Mouse (Mus musculus): ENCODE measurements around the gene Dynll2. TPM values are rescaled to one million over a fixed set of nuclear protein-coding genes. Genes with fewer than 3 reads are reported as not detected.
"Not testable (repeated sequence)": the region's sequence is repeated elsewhere in the genome, so short reads cannot be mapped to it uniquely, and the experiment has no call there.

Dynll2 gene
- polyA plus RNA-seq, 1 experiment from 2014 or later, result 65.3 TPM

DNA sequence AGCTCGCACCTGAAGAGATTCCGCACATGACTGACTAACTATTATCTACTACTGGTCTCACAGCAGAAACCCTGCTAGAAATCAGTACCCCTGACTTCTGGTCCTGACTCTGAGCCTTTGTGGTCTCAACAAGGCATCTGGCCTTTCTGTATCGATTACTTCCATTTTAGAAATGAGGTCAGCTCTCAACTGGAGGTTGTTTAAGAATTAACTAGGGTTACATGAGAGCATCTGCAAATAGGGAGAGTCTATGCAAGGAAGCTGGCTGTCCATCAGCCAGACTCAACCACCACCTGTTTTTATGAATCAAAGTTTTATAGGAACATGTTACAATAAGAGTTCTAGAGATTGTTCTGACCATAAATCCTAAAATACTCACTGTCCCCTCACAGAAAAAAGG, 2.8 kb downstream of the Dynll2 start:
- Histone ChIP-seq H3K36me3 (replicated peaks) (peaks cover 36% of the 10 kb centered on the region), H3K9ac (0 out of 2 replicates have a peak overlapping the region, but pooled peaks have one; percentile 12), H3K4me2 (peak overlapping the region; percentile 95), H3K27ac (no peak overlapping the region), H3K27me3 (replicated peaks) (no peaks in the 10 kb centered on the region), H3K9me3 (no peaks in the 10 kb centered on the region), H3K4me3 (peak overlapping the region; percentile 71), H3K4me1 (peaks cover 48% of the 10 kb centered on the region)
- 80% methylated on average over 3 of the region's 3 CpGs for WGBS
- no peak for ATAC-seq (replicated peaks)

GRCm38 (mm10) chr11:87978905-87979304, 8.4 kb downstream of the Dynll2 start:
- Histone ChIP-seq H3K4me3 (no peak overlapping the region), H3K27ac (no peak overlapping the region), H3K4me2 (no peak overlapping the region), H3K9me3 (no peaks in the 10 kb centered on the region), H3K27me3 (replicated peaks) (no peaks in the 10 kb centered on the region), H3K9ac (no peak overlapping the region), H3K4me1 (peaks cover 26% of the 10 kb centered on the region), H3K36me3 (replicated peaks) (peaks cover 49% of the 10 kb centered on the region)
- WGBS, result 77% methylated on average over 4 of the region's 4 CpGs
- no peak for ATAC-seq (replicated peaks)

DNA sequence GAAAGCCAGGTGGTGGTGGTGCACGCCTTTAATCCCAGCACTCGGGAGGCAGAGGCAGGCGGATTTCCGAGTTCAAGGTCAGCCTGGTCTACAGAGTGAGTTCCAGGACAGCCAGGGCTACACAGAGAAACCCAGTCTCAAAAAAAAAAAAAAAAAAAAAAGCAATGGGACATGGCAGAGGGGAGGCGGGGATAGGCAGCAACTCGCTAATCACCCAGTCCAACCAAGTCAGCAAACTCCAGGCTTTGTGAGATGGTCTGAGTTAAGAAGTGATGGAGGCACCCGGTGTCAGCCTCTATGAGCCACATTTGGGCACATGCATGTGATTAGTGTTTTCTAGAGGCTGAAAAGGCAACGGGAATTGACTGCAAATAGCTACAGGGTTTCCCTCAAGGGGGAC, 10.3 kb downstream of the Dynll2 start:
- ATAC-seq (replicated peaks); H3K9ac ChIP-seq; H3K27ac ChIP-seq; H3K27me3 ChIP-seq (replicated peaks); H3K4me3 ChIP-seq; H3K9me3 ChIP-seq; H3K4me2 ChIP-seq: not testable (repeated sequence)
- peaks cover 11% of the 10 kb centered on the region for H3K4me1 ChIP-seq
- WGBS, result 83% methylated on average over 8 of the region's 8 CpGs
- peaks cover 35% of the 10 kb centered on the region for H3K36me3 ChIP-seq (replicated peaks)

GRCm38 (mm10) chr11:87974477-87975181, 12.7 kb downstream of the Dynll2 start:
- WGBS, result 16% methylated on average over 11 of the region's 11 CpGs
- ATAC-seq (replicated peaks), result peak; percentile 57
- Histone ChIP-seq H3K27me3 (replicated peaks) (0 out of 2 replicates have a peak, but pooled peaks cover 3% of the 10 kb centered on the region), H3K9ac (no peak overlapping the region), H3K4me2 (no peak overlapping the region), H3K9me3 (no peaks in the 10 kb centered on the region), H3K36me3 (replicated peaks) (peaks cover 13% of the 10 kb centered on the region; the same call in 1 of the 2 replicates), H3K4me3 (no peak overlapping the region), H3K4me1 (peaks cover 7% of the 10 kb centered on the region), H3K27ac (no peak overlapping the region)

DNA sequence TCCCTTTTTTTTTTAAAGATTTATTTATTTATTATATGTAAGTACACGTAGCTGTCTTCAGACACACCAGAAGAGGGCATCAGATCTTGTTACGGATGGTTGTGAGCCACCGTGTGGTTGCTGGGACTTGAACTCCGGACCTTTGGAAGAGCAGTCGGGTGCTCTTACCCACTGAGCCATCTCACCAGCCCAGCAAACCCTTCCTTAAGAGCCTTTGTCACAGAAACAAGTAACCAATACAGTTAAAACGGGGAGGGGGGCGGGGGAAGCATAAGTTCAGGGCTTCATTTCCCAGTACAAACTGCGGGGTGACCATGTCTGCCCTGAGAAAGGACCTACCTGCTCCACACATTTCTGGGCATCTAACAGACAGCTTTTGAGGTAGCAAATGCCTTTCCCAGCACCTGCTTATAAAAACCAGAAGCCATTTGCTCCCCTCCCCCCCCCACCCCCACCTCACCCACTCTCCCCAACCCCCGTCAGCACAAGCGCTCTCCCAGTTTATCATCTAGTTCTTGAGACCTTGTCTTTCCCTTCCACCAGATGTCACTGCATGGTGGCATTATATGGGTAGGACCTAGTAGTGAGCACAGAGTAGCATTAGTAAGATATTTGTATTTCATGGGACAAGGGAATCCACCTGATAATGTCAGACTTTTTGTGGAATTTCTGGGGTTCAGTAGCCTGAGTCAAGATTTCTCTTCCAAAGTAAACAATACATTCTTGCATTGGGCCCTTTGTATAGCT, 13.6 kb downstream of the Dynll2 start:
- H3K9me3 ChIP-seq, result no peaks in the 10 kb centered on the region
- 58% methylated on average over 10 of the region's 10 CpGs for WGBS
- H3K27me3 ChIP-seq (replicated peaks), result 0 out of 2 replicates have a peak, but pooled peaks cover 3% of the 10 kb centered on the region
- H3K27ac ChIP-seq, result no peak overlapping the region
- no peak overlapping the region for H3K4me3 ChIP-seq
- H3K4me2 ChIP-seq, result no peak overlapping the region
- peaks cover 7% of the 10 kb centered on the region; the same call in 1 of the 2 replicates for H3K36me3 ChIP-seq (replicated peaks)
- no peak for ATAC-seq (replicated peaks)
- H3K4me1 ChIP-seq, result peaks cover 7% of the 10 kb centered on the region
- H3K9ac ChIP-seq, result no peak overlapping the region

DNA sequence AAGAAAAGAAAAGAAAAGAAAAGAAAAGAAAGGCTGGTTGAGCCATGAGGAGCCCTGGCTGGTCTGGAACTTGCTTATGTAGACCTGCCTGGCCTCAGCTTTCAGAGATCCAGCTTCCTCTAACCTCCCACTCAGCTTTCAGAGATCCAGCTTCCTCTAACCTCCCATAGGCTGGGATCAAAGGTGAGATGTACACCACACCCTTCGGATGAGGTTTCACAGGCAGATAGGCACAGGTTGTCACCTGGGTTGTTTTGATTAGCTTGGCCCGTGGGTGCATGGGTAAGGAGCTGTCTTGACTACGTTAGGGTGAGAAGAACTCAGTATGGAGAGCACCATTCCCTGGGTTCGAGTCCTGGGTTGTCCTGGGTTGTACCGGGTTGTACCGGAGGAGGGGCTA, 14.5 kb downstream of the Dynll2 start:
- Histone ChIP-seq H3K4me3 (no peak overlapping the region), H3K9ac (no peak overlapping the region), H3K4me2 (no peak overlapping the region), H3K27me3 (replicated peaks) (0 out of 2 replicates have a peak, but pooled peaks cover 3% of the 10 kb centered on the region), H3K9me3 (no peaks in the 10 kb centered on the region), H3K36me3 (replicated peaks) (no peaks in the 10 kb centered on the region), H3K4me1 (peaks cover 9% of the 10 kb centered on the region), H3K27ac (no peak overlapping the region)
- WGBS, result 85% methylated on average over 6 of the region's 6 CpGs
- no peak for ATAC-seq (replicated peaks)

DNA sequence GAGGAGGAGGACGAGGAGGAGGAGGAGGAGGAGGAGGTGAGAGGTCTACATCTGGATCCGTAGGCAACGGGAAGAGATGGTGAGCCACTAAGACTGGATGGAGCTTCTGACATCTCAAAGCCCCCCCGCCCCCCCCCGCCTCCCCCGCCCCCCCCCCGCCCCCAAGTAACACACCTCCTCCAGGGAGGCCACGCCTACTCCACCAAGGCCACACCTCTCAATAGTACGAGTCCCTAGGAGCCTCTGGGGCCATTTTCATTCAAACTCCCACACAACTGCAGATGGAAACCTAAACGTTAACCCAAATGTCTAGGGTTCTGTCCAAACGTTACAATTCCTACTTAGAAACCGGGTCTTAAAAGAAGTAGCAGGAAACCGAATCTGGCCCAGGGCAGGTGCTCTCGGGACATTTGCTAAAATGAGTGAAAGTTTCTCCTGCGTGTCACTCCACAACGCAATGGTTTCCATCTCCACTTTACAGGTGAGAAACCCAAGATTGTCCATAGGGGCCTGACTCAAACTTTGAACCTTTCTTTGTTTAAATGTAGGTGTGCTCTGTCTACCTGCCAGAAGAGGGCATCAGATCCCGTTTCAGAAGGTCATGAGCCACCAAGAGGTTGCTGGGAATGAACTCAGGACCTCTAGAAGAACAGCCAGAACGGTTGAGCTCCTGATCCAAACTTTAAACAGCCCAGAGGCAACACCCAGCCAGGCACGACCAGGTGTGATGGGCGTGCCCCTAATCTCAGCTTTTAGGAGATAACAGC, 18.8 kb downstream of the Dynll2 start:
- WGBS, result 16% methylated on average over 18 of the region's 20 CpGs
- H3K9ac ChIP-seq, result no peak overlapping the region
- no peak overlapping the region for H3K4me3 ChIP-seq
- 0 out of 2 replicates have a peak, but pooled peaks cover 4% of the 10 kb centered on the region for H3K4me1 ChIP-seq
- H3K27me3 ChIP-seq (replicated peaks), result 0 out of 2 replicates have a peak, but pooled peaks cover 3% of the 10 kb centered on the region
- H3K9me3 ChIP-seq, result no peaks in the 10 kb centered on the region
- H3K27ac ChIP-seq, result no peak overlapping the region
- no peaks in the 10 kb centered on the region for H3K36me3 ChIP-seq (replicated peaks)
- no peak for ATAC-seq (replicated peaks)
- H3K4me2 ChIP-seq, result peak overlapping the region; percentile 54; the same call in 1 of the 2 replicates

DNA sequence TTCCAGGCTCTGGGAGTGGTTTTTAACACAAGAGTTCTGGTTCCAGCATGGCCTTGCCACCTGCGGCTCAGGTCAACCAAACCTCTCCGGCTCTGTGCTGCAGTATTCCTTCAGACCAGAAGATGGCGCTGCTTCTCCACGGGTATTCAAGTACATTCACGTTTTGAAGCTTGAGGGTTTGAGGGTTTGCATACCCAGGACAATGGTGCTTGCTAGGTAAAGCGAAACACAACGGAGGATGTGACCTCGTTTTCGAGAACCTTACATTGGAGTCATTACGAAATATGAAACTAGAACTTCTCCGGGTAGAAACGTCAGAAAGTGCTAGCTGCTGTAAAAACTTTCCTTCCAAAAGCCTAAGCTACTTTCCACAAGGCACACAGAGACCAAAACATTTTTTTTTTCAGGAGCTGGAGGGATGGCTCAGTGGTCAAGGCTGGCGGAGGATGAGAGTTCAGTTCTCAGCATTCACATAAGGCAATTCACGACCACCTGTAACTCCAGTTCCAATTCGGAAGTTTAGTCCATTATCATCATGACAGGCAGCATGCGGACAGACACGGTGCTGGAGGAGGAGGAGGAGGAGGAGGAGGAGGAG, 19.5 kb downstream of the Dynll2 start:
- no peaks in the 10 kb centered on the region for H3K9me3 ChIP-seq
- H3K27me3 ChIP-seq (replicated peaks), result no peaks in the 10 kb centered on the region
- H3K27ac ChIP-seq, result no peak overlapping the region
- H3K36me3 ChIP-seq (replicated peaks), result no peaks in the 10 kb centered on the region
- ATAC-seq (replicated peaks), result no peak
- 3% methylated on average over 17 of the region's 17 CpGs for WGBS
- peak overlapping the region; percentile 20 for H3K4me3 ChIP-seq
- no peak overlapping the region for H3K9ac ChIP-seq
- H3K4me1 ChIP-seq, result 0 out of 2 replicates have a peak, but pooled peaks cover 4% of the 10 kb centered on the region
- H3K4me2 ChIP-seq, result peak overlapping the region; percentile 54

DNA sequence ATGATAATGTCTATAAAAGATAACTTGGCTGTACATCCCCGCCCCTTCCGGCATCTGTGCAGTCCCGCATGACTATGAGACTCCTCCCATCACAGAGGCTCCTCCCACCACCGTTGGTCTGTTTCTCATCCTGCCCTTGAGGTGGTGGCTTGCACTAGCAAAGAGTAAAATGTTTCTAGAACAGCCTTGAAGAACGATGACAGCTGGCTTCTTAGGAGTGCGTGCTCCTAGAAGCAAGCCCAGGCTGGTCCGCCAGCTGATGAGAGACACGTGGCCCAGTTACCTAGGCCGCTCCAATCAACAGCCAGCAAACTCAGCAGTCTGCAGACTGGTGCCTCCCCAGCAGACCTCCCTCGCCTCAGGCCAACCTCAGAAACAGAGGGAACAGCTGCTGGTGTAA, 21.1 kb downstream of the Dynll2 start:
- Histone ChIP-seq H3K27ac (no peak overlapping the region), H3K9ac (no peak overlapping the region), H3K27me3 (replicated peaks) (no peaks in the 10 kb centered on the region), H3K36me3 (replicated peaks) (no peaks in the 10 kb centered on the region), H3K9me3 (no peaks in the 10 kb centered on the region), H3K4me3 (no peak overlapping the region), H3K4me2 (no peak overlapping the region), H3K4me1 (0 out of 2 replicates have a peak, but pooled peaks cover 4% of the 10 kb centered on the region)
- WGBS, result 49% methylated on average over 10 of the region's 10 CpGs
- no peak for ATAC-seq (replicated peaks)

DNA sequence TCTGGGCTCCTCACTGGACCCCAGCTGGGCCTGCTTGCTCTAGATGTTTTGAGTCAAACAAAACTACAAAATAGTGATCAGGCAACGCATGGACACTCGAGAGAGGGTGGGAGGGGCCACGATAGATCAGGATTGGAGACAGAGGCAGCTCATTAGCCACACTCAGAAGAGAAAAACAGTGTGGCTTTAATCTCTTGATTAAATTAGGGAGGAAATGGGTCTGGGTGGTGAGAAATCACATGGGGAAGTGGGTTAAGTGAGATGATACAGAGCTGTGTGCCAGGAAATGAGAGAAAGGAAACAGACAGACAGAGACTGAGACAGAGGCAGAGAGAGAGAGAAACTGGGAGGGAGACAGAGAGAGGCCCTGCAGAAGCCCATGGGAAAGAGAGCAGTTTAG, 22.0 kb downstream of the Dynll2 start:
- Histone ChIP-seq H3K27me3 (replicated peaks) (no peaks in the 10 kb centered on the region), H3K4me1 (0 out of 2 replicates have a peak, but pooled peaks cover 4% of the 10 kb centered on the region), H3K9ac (no peak overlapping the region), H3K36me3 (replicated peaks) (no peaks in the 10 kb centered on the region), H3K4me3 (no peak overlapping the region), H3K27ac (no peak overlapping the region), H3K4me2 (no peak overlapping the region), H3K9me3 (no peaks in the 10 kb centered on the region)
- no peak for ATAC-seq (replicated peaks)
- 46% methylated on average over 3 of the region's 3 CpGs for WGBS

DNA sequence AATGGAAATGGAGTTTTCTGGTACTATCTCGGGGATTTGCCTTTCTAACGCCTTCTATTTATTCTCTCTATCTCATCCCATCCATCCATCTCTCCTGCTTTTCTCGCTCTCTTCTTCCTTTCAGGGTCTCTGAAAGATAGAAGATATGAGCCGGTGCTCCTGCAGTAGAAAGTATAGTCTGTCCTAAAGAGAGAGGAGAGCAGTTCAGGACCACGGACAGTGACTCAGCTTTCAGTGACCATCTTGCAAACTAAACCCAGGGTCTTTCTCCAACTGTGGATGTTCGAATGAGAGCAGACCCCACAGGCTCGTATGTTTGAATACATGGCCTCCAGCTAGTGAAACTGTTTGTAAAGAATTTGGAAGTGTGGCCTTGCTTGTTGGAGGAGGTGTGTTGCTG, 30.3 kb downstream of the Dynll2 start:
- H3K9ac ChIP-seq, result no peak overlapping the region
- H3K4me1 ChIP-seq, result no peaks in the 10 kb centered on the region
- H3K27me3 ChIP-seq (replicated peaks), result no peaks in the 10 kb centered on the region
- no peak for ATAC-seq (replicated peaks)
- no peaks in the 10 kb centered on the region for H3K36me3 ChIP-seq (replicated peaks)
- no peaks in the 10 kb centered on the region for H3K9me3 ChIP-seq
- no peak overlapping the region for H3K27ac ChIP-seq
- H3K4me3 ChIP-seq, result no peak overlapping the region
- no peak overlapping the region for H3K4me2 ChIP-seq
- 43% methylated on average over 7 of the region's 7 CpGs for WGBS

- Histone ChIP-seq H3K4me3 (no peak overlapping the region), H3K4me2 (no peak overlapping the region), H3K9me3 (no peaks in the 10 kb centered on the region), H3K9ac (no peak overlapping the region), H3K27ac (no peak overlapping the region), H3K36me3 (replicated peaks) (no peaks in the 10 kb centered on the region), H3K4me1 (no peaks in the 10 kb centered on the region), H3K27me3 (replicated peaks) (no peaks in the 10 kb centered on the region)
- ATAC-seq (replicated peaks), result no peak
- WGBS, result 0% methylated on average over 1 of the region's 1 CpGs
Measured at GRCm38 (mm10) chr11:87955144-87955543, 32.2 kb downstream of the Dynll2 start.
